Mouse (Mus musculus): ENCODE data around the gene Erg.

The Erg gene

DNA sequence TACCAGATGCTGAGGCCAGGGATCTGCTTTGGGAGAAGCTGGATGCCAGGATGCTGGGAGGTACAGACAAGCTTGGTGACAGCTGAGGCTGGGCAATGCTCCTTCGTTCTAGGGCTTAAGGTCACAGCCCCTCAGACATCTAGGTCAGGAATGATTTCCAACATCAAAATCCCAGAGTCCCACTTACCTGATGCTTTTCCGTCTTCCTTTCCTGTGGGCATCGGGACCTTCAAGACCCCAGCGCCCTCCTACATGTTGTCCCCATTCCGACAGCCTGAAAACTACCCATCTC lies at the start of gene Erg:
Gene Erg, minus strand, starts transcription at position 283 of the 292 bp plus-strand sequence.
- CTCF ChIA-PET, result no interaction called here

DNA sequence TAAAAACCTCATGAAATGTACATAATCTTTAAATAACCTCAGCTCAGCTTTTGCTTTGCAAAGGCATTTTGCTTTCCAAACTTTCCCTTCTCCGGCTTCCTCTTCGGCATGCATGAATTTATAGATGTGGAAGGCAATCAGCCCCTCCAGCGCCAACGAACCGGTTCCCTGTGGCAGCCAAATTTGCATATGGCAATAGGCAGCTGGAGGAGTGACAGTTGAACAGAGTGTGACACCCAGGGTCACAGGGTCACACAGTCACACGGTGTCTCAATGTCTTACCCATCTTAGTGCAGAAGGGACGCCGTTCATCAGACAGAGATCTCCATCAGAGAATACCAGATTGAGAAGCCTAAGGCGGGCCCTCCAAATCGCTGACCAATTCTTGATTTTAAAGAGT lies 45.4 kb upstream of the Erg start:
- CTCF ChIA-PET, result interaction anchor here (0.6 kb wide), 1 partner anchor 321 kb away, joined by 3 read pairs; no protein-coding TSS in a partner anchor

- CTCF ChIA-PET, result no interaction called here
These were observed 37.7 kb upstream of the Erg start for GRCm38 (mm10) chr16:95623876-95624770.

DNA sequence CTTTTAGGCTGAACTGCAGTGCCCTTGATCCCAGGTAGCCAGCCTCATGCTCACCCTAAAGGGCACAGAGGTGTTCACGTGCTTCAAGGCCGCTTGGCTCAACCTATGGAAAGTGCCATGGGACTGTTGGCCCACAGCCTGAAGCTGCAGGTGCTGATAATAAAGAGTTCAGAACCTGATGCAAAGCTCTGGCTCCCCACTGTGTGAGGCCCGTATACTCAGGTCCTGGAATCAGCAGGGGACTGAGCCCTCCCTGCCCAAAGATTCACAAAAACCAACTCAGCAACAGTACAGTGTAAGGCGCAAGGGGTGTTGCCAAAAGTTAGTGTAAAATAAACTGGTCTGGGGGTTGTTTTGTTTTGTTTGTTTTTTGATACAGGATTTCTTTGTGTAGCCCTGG lies 36.7 kb upstream of the Erg start:
- CTCF ChIA-PET, result no interaction called here

DNA sequence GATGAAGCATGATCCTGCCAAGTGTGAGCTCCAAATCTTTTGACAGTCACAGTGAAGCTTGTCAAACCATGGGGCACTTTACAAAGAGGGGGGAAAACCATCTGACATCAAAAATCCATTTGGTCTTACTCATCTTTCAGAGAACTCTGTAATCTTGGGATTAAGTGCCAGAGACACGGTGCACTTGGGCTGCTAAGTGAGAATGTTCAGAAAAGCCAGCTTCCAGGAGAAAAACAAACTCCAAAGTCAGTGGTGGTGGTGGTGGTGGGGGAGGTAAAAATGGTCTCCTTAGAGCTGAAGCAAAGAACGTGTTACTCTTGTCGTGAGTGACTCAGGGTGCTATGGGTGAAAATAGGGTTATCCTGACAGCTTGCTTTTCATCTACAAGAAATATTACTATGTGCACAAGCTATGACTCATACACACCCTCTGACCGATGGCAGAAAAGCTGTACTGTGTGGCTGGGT lies 33.5 kb upstream of the Erg start:
- CTCF ChIA-PET, result no interaction called here

DNA sequence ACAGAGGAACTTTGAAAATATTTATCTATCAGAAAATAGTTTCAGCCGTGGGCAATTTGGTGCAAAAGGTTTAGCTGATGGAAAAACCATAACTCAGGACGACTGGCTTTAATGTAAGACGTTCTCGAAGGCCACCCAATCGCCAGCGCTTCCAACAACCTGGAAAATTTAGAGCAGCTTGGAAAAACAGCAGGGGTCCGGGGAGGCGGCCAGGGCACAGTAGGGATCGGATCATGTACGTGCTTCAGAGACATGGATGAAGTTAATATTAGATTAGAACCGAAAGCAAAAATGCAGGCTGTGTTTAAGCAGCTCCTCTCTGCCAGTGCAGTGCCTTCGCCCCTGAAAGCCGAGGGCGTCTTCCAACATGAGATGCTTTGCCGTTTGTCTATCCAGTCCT lies 31.8 kb upstream of the Erg start:
- CTCF ChIA-PET, result no interaction called here

- CTCF ChIA-PET, result no interaction called here
These were observed 31.3 kb upstream of the Erg start for GRCm38 (mm10) chr16:95617720-95618119.

DNA sequence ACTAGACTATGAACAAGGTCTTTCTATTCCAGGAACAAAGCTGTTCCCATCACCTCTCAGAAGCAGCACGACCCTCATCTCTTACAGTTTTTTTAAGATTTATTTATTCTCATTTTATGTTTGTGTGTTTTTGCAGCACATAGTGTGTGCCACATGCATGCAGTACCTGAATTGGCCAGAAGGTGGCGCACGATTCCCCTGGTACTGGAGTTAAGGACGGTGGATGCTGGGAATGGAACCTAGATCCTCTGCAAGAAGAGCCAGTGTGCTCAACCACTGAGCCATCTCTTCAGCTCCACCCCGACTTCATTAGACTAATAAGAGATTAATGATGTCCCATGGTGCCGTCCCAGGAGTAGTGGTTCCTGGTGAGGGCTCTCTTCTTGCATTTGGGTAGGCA lies 29.2 kb upstream of the Erg start:
- CTCF ChIA-PET, result interaction anchor here (1.4 kb wide), 1 partner anchor 344 kb away, joined by 3 read pairs; no protein-coding TSS in a partner anchor

DNA sequence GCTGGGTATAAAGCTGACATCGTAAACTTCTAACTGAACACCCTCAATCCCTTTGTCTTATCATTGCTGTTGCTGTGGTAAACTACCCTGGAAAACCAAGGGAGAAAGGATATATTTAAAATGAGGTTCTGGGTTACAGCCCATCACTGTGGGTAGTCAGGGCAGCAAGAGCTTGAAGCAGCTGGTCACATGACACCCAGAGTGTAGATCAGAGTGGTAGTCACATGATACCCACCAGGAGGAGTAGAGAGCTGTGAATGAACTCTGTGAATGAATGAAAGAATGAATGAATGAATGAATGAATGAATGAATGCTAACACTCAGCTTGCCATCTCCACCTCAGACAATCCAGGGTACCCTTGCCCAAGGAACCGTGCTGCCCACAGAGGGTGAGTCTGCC lies 28.1 kb upstream of the Erg start:
- CTCF ChIA-PET, result no interaction called here

- CTCF ChIA-PET, result no interaction called here
These were observed 25.8 kb upstream of the Erg start for GRCm38 (mm10) chr16:95611982-95612746.

DNA sequence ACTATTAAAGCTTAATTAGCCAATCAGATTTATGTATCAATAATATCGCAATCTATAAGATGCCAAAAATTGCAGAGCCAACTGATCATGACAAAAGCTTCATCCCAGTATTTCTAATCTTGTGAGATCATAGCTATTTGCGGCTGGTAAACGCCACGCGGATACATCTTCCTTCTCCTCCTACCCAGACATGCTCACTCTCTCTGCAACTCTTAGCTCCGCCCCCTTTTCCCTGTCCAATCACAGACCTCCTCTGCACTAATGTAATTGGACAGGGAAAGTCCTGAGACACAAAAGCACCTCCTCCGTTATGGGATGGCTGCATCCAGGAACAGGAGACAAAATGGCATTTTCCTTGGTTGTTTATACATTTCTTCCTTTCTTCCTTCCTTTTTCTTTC lies 22.2 kb upstream of the Erg start:
- CTCF ChIA-PET, result no interaction called here

GRCm38 (mm10) chr16:95605304-95605703 lies 18.9 kb upstream of the Erg start:
- CTCF ChIA-PET, result no interaction called here

- CTCF ChIA-PET, result no interaction called here
These were observed 16.1 kb upstream of the Erg start for GRCm38 (mm10) chr16:95602504-95602903.

GRCm38 (mm10) chr16:95601807-95602206 lies 15.4 kb upstream of the Erg start:
- CTCF ChIA-PET, result no interaction called here

- CTCF ChIA-PET, result no interaction called here
These were observed 14.8 kb upstream of the Erg start for GRCm38 (mm10) chr16:95601219-95601580.

DNA sequence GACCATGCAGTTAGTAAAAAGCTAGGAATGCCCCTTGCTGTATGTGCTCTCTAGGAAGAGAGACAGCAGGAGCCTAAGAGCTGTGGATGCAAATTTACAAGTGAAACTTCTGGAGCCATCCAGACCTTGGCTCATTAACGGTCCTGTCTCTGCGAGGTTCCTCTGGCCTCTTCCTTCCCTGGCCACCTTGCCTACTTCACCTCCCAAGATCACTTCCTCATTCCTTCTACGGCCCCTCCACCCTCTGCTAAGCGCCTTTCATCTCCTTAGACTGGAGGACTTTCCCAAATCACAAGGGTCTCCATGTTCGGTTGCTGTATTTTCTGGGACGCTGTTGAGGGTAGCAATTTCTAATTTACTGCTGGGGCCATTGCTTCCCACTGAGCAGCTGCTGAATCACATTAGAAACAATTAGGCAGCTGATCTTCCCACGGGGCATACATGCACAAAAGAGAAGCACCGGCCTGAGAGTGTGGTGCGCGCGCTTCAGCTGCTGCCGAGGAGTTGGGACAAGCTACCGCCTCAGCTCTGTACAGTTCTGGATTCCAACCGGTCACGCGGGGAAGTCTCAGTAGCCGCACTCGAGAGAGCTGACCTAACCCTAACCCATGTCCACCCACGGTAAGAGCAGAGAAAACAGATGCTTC lies 14.3 kb upstream of the Erg start:
- CTCF ChIA-PET, result no interaction called here

DNA sequence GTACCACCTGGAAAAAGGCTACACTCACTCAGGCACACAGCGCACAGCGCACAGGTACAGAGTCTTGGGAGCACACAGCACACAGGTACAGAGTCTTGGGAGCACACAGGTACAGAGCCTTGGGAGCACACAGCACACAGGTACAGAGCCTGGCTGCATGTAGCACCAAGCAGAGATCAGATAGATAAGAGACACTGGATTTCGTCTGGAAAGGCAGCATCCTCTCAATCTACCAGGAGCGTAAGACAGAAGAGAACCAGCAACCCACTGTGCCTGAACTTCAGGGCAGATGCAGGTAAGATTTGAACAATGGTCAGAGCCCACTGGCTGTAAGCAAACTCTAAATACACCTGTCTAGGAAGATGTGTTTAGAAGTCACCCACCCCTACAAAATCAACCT lies 12.5 kb upstream of the Erg start:
- CTCF ChIA-PET, result no interaction called here

DNA sequence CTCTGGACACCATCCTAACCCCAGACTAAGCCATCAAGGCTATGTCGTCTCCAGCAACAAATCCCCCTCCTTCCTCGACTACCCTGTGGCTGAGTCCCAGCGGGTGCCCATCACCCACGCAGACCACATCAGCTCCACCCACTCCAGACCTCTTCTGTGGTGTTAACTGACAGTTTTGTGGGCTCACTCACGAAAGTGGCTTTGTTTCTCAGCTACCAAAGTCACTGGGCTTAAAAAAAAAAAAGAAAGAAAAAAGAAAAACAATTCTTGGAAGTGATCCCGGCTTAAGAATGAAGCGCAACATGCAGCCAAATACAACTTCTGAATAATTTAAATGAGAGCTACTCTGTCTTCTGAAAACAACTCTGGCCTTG lies 11.2 kb upstream of the Erg start:
- CTCF ChIA-PET, result no interaction called here

- CTCF ChIA-PET, result no interaction called here
These were observed 10.6 kb upstream of the Erg start for GRCm38 (mm10) chr16:95596884-95597577.

GRCm38 (mm10) chr16:95588849-95589248 lies 2.5 kb upstream of the Erg start:
- CTCF ChIA-PET, result no interaction called here

DNA sequence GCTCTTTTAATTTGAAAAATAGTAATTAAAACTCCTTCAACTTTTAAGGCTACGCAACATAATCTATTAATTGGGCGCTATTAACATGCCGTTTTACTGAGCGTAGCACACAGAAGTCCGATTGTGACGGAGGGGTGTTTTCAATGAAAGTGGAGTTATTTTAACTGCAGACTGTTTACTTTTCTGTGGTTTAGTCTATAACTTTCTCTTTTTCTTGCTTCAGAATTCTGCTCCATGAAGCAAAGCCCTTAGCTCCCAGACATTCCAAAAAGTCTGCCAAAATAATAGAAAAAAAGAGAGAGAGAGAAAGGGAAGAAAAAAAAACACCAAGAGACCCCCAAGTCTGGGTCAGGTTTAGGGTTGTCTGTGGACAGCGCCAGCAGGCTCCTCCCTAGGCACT lies 333 bp upstream of the Erg start:
- CTCF ChIA-PET, result no interaction called here
